Mouse (Mus musculus): ENCODE measurements around the gene Otud5.

- TF ChIP-seq CTCF (IDR thresholded peaks at IDR 0.05; ENCODE audit: low read depth) (no peak), EP300 (optimal IDR thresholded peaks at IDR 0.05) (no peak)
These were observed 58.0 kb downstream of the Otud5 start, which contains the start of the genes Pqbp1 and Timm17b for GRCm38 (mm10) chrX:7898880-7899874.
